ENCODE assay signal across 7 mouse cellular contexts in the genomic region with DNA sequence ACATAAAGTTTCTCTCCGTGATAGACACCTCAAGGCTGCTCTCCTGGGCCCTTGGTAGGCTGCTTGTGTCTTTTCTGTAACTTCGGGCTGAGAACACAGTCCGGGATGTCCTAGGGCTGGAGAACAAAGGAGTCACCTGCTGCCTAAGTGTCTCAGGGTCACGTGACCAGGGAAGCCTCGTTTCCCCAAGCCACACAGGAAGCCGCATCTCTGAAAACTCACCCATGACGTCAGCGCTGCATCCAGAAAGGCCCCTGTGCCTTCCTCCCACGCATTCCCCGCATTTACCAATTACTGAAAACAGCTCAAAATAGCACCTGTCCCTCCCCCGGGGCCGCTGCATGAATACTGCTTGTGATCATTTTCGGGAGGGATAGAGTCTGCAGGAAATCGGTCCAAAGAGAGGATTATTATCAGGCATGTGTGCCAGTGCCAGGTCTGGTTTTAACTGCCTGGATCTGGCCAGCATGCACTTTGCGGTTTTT.
DNase-seq lines count a peak whose midpoint lies in the region; ATAC-seq lines count a peak whose summit lies in the region.

No protein-coding gene starts in this region.

- H3K27ac ChIP-seq in midbrain, embryonic 13.5 days: no peak overlapping the region

- peaks cover 21% of the 10 kb centered on the region for H3K4me1 ChIP-seq in midbrain, embryonic 13.5 days (replicated peaks)

- peak; percentile 60 for ATAC-seq in midbrain, embryonic 13.5 days

- H3K4me2 ChIP-seq in midbrain, embryonic 13.5 days (replicated peaks): peak overlapping the region; percentile 35

- peak; percentile 17 for DNase-seq in 416B (ENCODE audit: low read depth)
- DNase-seq in CD8-positive naive resting alpha-beta T cell, adult 2 months (ENCODE audit: low read depth in 2 of 2, low spot score in 2 of 2): peak; percentile 45 to 72
- DNase-seq in cerebellum, postnatal 14 days: peak; percentile 59
- peak; percentile 8 to 22 for DNase-seq in heart, adult 18-20 months
- peak; percentile 19 to 43 for DNase-seq in kidney, postnatal 25 days
- DNase-seq in thymus, postnatal 14 days: peak; percentile 87

- no peaks in the 10 kb centered on the region for H3K36me3 ChIP-seq in midbrain, embryonic 13.5 days

- H3K4me3 ChIP-seq in midbrain, embryonic 13.5 days (replicated peaks): no peak overlapping the region

- no peak overlapping the region; the same call in 1 of the 2 replicates for H3K9ac ChIP-seq in midbrain, embryonic 13.5 days (replicated peaks)

- 32% methylated on average over 15 of the region's 15 CpGs for WGBS in midbrain, embryonic 13.5 days

- H3K9me3 ChIP-seq in midbrain, embryonic 13.5 days: no peaks in the 10 kb centered on the region

- H3K27me3 ChIP-seq in midbrain, embryonic 13.5 days: peaks cover 12% of the 10 kb centered on the region

Comparison
In these comparisons a context has a peak if more than half of its experiments do, and no peak if none do; other contexts are left out.
1. DNase-seq: peak in every context shown above with its lines; median percentile 87 in thymus, postnatal 14 days; 59 in cerebellum, postnatal 14 days; 58 in CD8-positive naive resting alpha-beta T cell, adult 2 months; 31 in kidney, postnatal 25 days; 17 in 416B; 15 in heart, adult 18-20 months.